Mouse (Mus musculus): Measurements from ENCODE around the gene Prkce.

Gene Prkce

DNA sequence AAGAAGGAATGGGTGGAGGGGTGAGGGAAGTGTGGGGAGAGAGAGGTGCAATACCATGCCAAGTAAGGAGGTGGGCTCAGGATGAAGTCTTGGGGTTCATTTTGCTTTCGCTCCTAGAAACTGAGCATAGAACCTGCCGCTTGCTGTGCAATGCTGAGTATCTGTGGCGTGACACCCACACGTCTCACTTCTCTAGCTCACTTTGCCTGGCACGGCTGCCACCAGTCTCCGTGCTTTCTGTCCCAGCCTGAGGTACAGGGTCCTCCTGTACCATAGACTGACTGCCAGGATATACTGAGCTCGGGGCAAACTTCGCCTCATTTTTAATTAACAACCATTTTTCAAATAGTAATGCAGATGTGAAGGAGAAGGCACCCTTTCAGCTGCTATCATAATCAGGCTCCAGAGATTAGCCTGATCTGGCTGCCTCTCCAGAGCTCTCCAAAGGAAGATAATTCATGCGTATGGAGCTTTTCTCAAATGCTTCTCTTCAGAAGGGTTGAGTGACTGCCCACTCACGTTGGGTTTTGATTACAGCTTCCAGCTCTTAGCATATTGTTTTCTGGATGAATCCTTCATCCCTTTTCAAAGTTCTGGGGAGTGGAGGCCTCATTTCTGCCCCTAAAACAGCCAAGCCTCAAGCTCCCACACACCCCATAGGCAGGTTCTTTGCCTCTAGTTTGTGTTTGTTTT is 253.2 kb downstream of the Prkce start:
- DNase-seq: no peak

DNA sequence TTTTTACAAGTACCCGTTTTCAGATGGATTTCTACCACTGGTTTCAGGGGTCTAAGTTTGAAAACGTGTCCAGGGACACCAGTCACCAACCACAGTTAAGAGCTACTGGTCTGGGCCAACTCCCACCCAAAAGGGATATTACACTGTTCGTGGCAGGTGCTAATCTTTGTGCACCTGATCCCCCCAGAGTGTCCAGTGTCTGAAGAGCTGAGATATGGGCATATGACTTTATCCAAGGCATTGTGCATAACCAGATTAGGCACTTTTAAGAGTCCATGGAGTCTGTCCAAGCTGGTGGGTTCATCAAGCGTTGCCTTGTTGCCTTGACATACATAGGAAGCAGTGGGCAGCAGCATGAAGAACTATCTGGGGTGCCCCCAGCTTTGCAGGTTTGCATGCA is 254.4 kb downstream of the Prkce start:
- no peak for DNase-seq

DNA sequence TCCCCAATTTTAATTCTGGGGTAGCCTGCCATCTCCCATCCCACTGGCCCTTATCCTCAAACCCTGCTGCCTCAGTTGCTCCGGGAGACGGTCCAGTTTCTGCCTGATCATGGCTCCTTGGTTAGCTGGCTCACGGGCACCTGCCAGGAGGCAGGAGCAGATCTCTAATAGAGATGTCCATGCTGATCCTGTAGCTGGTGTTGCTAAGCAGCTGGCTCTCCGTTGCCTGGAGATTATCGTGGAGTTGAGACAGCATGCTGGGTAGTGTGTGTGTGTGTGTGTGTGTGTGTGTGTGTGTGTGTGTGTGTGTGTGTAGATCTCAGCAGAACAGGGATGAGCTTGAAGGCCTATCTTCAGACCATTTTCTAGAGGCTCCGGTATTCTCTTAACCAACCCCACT is 262.3 kb downstream of the Prkce start:
- DNase-seq: peak; percentile 76

DNA sequence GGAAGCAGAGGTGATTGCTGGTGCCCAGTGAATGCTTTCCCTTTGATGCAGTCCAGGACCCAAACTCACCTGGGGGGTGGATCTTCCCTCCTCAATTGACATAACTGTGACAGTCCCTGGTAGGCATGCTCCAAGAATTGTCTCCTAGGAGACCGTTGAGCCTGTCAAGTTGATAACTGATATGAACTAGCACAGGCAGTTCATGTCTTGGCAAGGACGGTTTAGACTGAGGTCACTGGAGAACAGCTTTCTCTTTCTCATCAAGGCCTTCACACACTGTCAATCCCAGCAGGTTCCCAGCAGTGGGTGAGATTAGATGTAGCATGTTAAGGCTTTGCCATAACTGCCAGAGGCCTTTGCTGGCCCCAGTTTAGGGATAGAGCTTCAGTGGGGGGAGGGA is 265.5 kb downstream of the Prkce start:
- DNase-seq: peak; percentile 93

DNA sequence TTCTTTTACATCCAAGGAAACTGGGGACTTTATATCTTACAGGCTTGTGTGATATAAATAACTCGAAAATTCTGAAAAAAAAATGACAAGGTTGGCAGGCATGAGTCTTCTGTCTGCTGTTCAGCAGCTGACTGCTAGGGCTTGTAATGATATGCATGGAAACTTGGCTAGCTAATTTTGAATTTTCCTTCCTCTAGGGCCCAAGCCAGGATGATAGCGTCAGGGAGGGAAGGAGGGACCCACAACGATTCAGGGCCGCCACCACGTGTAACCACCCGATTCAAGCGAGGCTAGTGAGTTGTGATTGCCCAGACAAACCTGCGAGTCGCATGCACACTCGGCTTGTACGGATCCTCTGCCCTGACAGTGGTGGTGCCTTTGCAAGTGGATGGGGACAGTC is 266.2 kb downstream of the Prkce start:
- DNase-seq: peak; percentile 94

DNA sequence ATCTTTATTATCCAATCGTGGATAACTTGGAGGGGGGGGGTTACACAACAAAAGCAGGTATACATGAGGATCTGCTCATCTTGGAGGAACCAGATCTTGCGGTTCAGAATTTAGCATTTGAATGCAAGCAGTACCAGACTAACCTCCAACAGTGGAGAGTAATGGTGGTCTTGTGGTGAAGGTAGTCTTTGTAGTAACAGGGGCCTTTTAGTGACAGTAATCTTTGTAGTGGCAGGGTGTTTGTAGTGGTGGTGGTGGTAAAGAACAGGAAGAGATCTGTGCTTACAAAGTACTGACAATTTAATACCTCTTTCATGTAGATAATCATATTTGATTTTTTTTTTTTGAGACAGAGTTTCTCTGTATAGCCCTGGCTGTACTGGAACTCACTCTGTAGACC is 267.2 kb downstream of the Prkce start:
- no peak for DNase-seq

DNA sequence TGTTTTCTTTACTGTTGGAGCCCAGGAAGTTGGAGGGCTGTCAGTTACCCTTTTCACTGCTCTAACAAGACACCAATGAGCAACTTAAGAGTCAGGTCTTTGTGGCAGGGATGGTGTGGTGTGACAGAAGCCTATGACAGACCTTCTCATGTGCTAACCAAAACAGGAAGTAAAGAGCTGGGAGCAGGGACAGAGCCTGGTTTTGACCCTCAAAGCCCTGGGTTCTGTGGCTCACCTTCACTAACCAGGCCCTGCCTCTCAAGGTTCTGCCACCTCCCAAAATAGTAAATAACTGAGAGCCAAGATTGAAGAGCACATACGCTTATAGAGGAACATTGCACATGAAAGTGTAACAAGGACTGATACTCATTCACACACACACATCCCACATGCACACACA is 268.0 kb downstream of the Prkce start:
- DNase-seq: peak; percentile 90

DNA sequence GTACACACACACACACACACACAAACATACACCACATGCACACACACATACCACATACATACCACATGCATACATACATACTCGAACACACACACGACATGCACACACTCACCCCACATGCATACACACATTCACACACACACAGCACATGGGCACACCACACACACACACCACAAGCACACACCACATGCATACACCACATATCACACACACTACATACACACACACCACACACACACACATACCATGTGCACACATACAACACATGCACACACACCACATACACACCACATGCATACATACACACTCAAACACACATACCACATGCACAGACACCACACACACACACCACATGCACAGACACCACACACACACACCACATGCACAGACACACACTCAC is 268.4 kb downstream of the Prkce start:
- no peak for DNase-seq

DNA sequence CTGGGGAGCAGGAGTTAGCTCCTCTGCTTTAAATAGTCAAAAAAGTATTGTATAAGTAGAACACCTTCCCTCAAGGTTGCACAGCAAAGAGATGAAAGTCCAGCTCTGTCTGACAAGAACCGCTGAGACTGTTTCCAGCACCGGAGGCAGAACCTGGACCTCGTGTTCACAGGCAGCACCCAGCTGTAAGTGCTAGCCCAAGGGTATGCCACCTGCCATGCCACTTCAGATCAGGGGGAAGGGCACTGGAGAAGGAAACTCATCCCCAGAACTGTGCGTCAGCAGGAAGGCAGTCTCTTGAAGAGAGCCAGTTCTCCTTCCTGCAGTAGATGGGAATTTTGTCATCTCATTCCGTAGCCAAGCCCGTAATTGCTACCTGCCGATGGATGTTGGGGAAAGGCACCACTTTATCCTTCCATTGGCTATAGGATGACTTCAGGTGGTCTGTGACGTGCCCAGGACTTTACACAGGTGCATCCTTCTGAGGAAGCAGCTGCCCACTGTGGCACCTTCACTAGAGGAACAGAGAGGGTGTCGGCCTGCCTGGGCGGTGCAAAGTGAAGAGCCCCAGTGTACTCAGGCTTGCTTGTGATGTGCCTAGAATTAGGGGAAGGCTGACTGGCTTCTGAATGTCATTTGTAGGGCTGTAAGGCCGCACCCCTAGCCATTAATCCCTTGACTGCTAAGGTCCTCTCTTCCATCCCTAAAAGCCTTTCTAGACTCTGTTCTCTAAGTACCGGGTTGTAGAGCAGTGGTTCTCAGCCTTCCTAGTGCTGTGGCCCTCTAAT is 269.2 kb downstream of the Prkce start:
- DNase-seq: peak; percentile 91

DNA sequence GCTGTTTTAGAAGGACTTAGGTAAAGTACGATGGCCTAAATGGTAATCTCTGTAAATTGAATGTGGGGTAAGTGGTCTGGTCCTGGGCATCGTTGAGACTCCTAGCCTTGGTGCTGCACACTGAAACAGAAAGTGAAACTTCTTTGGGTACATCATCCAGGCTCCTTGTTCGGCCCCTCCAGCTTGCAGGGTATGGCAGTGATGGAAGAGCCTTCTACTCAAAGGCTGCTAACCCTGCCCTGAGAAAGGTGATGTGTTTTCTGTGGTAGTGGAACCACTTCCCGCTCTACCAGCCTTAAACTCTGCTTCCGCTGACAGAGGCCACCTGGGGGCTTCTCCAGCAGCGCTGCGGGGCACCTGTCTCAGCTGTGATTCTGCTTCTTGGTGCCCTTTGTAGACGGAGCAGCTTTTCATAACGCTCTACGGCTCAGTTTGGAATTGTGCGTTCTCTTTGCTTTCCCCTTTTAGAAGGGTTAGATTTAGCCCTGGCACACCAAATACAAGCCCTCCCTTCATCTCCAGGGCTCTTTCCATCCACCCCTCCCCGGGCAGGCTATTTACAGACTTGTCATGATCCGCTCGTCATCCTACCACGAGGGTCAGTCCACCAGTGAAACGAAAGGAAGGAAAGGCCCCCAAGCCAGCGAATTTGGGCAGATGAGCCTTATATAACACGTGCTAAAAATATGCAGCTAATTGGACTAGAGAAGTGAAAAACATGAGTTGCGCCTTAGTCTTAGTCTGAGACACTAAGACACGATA is 270.1 kb downstream of the Prkce start:
- DNase-seq: peak; percentile 99

DNA sequence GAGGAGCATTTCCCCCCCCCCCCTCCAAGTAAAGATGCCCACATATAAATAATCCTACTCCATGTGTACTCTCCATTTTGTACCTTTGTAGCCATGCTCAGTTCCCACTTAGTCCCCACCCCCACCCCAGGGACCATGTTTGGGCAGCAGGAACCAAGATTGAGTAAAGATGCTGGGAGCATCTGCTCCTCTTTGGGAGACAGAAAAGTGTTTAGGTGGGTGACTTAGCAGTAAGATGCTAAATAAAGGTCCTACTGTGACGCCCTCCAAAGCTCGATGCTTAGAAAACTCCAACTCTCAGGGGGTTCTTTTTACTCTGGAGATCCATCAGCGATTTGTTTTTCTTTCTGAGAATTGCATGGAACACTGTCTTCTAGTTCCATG is 270.7 kb downstream of the Prkce start:
- no peak for DNase-seq

DNA sequence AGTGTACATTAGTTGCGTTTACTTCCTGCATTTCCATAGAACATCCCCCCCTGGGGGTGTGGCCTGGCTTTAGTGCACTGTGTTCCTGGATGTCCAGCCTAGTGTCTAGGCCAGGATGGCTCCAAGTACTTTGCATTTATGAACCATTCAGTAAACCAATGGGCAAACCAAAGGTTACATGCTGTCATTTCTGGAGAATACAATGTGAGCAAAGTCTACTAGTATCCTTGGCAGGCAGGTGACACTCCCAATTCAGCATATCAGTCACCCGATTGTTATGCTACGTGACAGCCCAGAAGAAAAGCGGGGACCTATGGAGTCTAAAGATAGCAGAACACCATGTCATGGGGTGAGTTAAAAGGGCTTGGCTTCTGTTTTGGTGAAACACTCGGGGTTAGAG is 271.2 kb downstream of the Prkce start:
- peak; percentile 96 for DNase-seq

DNA sequence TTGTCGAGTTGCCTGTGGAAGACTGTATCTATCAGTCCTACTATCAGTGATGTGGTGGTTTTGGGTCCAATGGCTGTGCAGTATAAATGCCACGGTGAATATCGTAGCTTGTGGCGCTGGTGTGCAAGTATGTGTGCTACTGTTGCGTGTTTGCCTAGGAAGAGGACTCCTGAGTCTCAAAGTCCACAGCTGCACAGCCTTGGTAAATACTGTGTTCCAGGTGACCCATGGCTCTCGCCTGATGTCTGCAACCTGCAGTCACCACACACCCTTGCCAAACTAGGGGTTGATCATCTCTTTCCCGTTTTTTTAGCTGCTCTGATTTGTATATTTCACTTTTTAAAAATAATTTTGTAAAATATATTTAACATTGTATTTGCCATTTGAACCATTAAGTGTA is 273.5 kb downstream of the Prkce start:
- peak; percentile 56 for DNase-seq

DNA sequence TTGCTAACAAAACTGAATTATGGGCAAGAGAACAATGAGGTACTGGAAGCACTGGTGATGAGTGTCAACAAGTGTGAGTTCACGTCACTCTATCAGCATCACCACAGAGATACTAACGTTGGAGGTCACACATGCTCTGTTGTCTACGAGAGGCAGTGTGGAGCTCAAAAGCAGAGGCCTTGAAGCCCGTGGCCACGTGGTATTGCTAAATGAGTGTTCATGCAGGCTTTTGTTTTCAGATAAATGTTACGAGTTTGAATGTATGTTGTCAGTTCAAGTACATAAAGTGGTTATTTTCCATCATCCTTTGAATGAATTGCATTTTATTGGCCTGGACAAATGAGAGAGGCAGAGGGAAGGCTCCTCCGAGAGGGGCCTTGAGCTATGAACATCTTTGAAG is 276.3 kb downstream of the Prkce start:
- DNase-seq: no peak

DNA sequence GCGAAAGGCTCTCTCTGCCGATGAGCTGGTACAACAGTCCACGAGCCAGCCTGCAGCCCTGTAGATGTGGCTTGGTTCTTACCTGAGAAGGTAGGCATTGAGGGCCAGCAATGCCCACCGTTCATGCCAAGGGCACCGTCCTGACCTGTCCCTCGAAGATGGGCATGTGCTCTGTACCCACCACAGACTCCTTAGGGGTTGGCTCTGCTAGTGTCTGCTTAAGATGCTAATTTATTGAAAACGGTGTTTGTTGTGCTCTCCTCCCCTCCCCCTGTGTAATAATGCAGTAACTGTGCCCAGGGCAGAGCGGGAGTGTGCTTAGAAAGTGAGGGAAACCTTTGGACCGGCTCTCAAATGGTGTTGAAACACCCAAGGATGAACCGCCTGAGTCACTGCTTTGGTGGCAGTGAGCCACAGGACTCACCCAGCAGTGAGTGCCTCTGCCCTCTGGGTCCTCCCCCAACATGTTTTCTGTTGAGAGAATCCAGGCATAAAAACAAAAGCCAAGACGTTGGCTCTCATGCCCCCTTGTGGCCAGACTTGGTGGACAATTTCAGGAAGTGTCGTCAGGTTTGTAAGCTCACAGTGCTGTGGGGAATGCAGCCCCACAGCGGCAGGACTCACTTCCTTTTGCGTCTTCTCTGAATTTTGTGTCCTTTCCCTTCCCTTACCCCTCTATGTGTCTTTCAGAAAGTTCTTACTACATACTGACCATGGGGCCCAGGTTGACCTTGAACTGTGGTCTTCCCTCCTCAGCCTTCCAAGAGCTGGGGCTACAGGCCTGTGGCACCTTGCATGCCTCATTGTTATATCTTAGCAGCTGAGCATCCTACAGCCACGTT is 277.2 kb downstream of the Prkce start:
- DNase-seq: peak; percentile 99

DNA sequence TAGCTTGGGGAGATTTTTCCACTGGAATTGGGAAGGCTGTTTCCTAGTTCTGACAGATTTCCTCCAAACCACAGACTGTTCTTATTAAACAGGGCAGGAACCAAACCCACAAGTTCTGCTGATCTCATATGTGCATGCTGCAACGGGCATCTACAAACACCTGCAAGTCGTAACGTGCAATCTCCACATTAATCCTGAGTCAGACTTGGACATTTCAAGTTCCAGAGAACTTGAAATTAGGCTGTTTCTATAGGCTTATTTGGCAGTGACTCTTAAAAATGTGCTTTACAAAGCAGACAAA is 277.8 kb downstream of the Prkce start:
- no peak for DNase-seq

DNA sequence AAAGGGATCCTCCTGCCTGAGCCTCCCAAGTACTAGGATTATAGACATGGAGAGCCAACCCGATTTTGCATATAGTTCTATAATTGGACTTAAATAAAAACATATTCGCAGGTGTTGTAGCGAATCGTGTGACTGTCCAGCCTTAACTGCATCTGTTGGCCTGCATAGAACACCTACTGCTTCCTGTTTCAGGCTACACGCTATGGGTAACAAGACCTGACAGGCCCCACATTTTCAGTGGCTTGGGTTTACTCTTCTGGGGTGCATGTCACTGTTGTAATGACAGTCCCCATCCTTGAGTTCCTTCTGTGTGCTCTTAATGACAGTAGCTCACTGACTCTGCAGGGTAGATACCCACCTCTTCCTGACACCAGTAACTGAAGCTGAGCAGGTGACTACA is 278.3 kb downstream of the Prkce start:
- peak; percentile 65 for DNase-seq

DNA sequence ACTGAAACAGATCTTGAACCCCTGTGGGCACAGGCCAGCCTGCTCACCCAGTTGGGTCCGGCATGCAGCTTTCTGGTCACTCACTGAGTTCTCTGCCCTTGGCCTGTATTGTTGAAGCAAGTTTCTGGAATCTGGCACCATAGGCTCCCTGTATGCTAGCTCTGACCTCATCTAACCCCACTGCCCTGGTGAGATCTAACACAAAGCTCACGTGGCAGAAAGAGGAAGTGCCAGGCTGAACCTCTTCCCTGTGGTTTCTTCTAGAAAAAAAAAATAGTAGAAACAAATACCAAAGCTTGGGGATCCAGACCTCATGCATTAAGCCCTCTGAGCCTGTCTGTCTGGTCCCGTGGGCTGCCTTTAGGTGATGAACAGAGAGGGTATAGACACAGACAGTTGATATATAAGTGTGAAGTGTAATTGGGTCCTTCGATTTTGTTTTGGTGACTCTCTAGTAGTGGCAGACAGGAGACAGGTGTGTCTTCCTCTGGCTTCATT is 279.6 kb downstream of the Prkce start:
- peak; percentile 96 for DNase-seq

DNA sequence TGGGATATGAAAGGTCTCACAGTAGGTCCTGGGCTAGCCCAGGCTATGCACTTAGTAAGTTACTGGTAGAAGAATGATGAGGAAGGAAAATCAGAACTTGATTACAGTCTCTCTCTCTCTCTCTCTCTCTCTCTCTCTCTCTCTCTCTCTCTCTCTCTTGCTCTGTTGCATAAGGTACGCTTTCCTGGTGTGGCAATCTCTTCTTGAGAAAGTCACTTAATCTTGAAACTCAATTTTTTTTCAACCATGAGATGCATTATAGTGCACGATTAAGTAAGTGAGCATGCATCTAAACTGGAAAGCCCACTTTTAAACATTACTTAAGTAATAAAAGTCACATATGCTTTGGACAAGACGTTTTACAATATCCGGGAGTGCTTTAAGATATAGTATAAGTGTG is 285.3 kb downstream of the Prkce start:
- DNase-seq: peak; percentile 57

DNA sequence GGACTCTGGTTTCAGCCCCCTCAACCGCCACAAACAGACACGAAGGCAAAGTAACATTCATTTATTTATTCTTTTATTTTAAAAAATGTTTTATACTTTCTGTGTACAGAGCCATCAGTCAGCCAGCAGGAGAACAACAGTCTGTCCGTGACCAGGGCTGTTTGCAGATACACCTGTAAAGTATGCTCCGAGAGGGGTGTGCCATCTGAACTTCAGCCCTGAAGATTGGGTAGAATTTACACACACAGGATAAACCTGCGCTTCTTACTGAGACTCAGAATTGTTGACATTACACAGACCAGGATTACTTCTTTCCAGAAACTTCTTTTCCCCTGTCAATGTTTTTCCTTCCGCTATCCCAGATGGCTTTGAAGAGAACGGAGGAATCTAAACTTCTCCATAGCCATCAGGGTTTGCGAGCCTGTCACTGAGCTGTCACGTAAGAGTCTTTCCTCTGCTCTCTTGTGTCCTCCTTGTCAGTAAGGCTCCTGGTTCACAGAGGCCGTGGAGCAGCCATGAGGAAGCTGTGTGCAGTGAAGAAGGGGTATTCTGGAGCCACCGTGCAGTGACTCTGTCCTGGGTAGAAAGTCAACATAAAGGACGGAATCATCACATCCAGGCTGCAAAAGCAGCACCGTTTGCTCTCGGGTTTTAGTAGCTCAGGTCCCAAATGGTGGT is 286.2 kb downstream of the Prkce start:
- DNase-seq: peak; percentile 73

DNA sequence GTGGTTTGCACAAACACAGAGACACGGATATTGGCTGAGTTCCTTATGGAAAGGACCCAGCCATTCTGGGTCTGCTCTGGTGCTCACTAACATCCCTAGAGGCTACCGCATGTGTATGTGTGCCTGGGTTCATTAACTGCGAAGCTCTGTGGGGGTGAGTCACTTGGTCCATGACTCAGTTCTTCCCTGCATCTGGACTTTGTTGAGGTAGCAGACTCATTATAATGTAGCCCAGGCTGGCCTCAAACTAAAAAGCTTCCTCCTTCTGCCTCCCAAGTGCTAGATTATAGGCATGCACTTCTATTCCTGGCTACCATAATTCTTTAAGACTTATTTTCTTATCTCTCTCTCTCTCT is 286.7 kb downstream of the Prkce start:
- DNase-seq: peak; percentile 46

DNA sequence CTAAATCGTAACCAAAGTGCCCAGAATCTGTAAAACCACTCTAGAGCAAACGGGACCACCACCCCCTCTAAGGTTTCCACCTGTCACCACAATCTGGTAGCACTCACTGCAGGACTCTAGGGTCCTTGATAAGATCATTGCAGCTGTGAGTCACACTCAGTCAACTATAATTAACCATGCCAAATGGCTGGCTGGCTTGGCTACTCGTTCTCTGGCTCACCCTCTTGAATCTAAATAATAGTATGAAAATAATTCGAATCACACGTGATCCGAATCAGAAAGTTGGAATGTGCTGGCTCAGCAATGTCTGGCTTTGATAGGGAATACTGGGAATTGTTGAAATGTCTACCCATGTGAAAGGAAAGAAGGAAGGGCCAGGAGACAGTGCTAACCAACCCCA is 288.9 kb downstream of the Prkce start:
- DNase-seq: peak; percentile 90

All from heart, adult 11 months (tissue).